Mouse (Mus musculus): Measurements from ENCODE around the gene Sema7a.

The Sema7a gene

GRCm38 (mm10) chr9:57961863-57962778, 22.2 kb downstream of the Sema7a start:
- DNase-seq, result no peak

GRCm38 (mm10) chr9:57963249-57963997, 23.5 kb downstream of the Sema7a start:
- DNase-seq, result no peak

- no peak for DNase-seq
Observed at GRCm38 (mm10) chr9:57963998-57964395, 24.1 kb downstream of the Sema7a start.

GRCm38 (mm10) chr9:57964528-57965250, 24.8 kb downstream of the Sema7a start:
- DNase-seq, result no peak

- DNase-seq, result peak; percentile 58 to 75
Observed at GRCm38 (mm10) chr9:57965281-57966185, 25.6 kb downstream of the Sema7a start.

- DNase-seq, result no peak
Observed at GRCm38 (mm10) chr9:57967237-57967960, 27.5 kb downstream of the Sema7a start.

- DNase-seq, result no peak
Observed at GRCm38 (mm10) chr9:57968166-57968771, 28.4 kb downstream of the Sema7a start.

- DNase-seq, result no peak
Observed at GRCm38 (mm10) chr9:57968783-57969542, 29.1 kb downstream of the Sema7a start.

- peak in 1 of 2 experiments; percentile 77 for DNase-seq
Observed at GRCm38 (mm10) chr9:57969736-57970495, 30.0 kb downstream of the Sema7a start.

GRCm38 (mm10) chr9:57971413-57971812, 31.5 kb downstream of the Sema7a start:
- no peak for DNase-seq

- peak in 1 of 2 experiments; percentile 59 for DNase-seq
Observed at GRCm38 (mm10) chr9:57972141-57972591, 32.3 kb downstream of the Sema7a start.

- DNase-seq, result no peak
Observed at GRCm38 (mm10) chr9:57972776-57973439, 33.0 kb downstream of the Sema7a start.

GRCm38 (mm10) chr9:57973440-57974066, 33.6 kb downstream of the Sema7a start:
- DNase-seq, result no peak

GRCm38 (mm10) chr9:57974221-57974620, 34.3 kb downstream of the Sema7a start:
- no peak for DNase-seq

GRCm38 (mm10) chr9:57975200-57975821, 35.4 kb downstream of the Sema7a start:
- no peak for DNase-seq

GRCm38 (mm10) chr9:57978025-57978424, 38.1 kb downstream of the Sema7a start:
- no peak for DNase-seq

- DNase-seq, result no peak
Observed at GRCm38 (mm10) chr9:57978858-57979257, 38.9 kb downstream of the Sema7a start.

GRCm38 (mm10) chr9:57980570-57980969, 40.7 kb downstream of the Sema7a start:
- DNase-seq, result no peak
